Mouse (Mus musculus) olfactory bulb, adult 2 months (tissue): ENCODE data around the gene Sh2d1b2.

Experiments used
- CTCF ChIP-seq: fragments of 200-500 bp; IDR thresholded peaks from 2 replicates; pipeline ENCODE4 v1.5.1; 2012; ENCODE audit warnings: low read depth, mild to moderate bottlenecking, low read length, moderate library complexity; ENCODE audit not compliant: insufficient read depth
- POLR2A ChIP-seq: fragments of 200-500 bp; IDR thresholded peaks from 2 replicates; pipeline ENCODE4 v1.6.1; 2012; ENCODE audit warnings: mild to moderate bottlenecking, low read depth, low read length, moderate library complexity; ENCODE audit not compliant: insufficient read depth

GRCm38 (mm10) chr1:170292239-170292951 is 59.8 kb downstream of the Sh2d1b2 start:
- TF ChIP-seq POLR2A = no peak
- no peak for TF ChIP-seq CTCF
